Mouse (Mus musculus): ENCODE results near the gene Arhgap10. TPM values are rescaled to one million over a fixed set of nuclear protein-coding genes. Genes with fewer than 3 reads are reported as not detected.
A peak's percentile ranks its signal among the peaks of the same experiment; 100 is the strongest.

Arhgap10 gene
- total RNA-seq, 2 experiments from 2014 or later, result 37.6 to 40.7 TPM

DNA sequence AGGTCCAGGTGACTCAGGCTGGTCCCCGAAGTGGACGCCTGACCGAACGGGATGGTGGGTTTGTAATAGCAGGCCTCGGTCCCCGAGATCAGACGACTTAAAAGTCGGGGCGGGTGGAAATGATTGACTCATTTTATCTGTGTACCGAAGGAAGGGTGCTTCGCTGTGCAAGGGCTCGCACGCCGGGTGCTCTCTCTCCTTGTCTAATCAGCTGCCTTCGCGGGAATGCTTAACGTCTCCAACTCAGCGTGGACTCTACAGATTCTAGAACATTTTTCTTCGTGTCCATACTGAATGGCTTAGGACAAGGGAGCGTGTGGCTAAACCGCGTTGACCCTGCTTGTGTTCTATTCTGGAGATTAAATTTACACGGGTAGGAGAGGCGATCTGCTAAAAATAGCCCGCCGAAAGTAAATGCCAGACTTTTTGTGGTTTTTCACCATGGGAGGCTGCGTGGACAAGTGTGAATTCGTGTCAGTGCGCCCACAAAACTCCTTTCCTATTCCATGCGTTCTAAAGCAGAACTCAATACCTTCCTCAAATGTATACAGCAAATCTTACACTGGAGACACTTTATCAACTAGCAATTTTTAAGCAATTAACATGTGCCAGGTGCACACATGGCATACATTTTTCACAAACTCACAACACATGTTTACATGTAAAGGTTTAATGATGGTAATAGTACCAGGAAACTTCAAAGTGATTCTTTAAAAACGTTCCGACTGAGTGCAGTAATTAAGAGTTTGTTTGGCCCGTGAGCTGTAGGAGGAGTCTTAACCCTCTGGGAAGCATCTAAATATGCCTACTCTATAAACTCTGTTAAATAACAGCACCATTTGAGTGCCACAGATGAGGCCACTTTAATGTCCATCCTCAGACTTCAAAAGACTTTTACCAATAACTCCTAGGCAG is 705 bp upstream of the Arhgap10 start:
- DNase-seq (ENCODE audit: low spot score), result peak; percentile 47

DNA sequence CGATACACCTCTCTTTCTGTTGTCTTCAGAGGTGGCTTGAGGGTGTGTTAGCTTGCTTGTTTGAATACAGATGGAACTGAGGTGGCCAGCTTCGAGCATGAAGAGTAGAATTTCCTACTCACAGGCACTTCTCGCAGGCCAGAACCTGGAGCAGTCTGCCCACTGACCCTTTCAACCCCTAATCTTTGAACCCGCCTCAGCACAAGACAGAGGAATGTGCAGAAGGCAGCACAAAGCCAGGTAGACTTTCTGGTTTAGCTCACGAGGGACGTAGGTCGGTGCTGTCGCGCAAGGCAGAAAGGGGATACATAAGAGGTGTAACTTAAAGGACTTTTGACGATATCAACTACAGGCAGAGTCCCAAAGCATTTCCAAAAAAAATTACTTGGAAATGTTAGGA is 908 bp downstream of the Arhgap10 start:
- no peak for DNase-seq (ENCODE audit: low spot score)

DNA sequence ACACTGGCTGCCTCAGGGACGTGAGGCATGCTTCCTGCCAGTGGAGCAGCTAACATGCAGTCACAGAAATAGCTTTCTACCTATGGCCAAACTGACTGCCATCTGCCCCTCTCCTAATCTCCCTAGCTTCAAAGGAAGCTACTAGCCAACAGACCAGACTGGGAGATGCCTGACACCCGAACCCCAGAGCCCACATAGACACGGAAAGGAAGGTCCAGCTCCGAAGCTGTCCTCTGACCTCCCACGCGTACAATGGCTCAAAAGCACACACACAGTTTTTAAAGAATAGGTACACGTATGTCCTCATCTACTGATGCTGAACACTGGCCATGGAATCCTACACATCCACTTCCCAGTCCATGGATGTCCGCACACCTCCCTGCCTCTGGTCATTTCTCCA is 2.0 kb downstream of the Arhgap10 start:
- no peak for DNase-seq (ENCODE audit: low spot score)

DNA sequence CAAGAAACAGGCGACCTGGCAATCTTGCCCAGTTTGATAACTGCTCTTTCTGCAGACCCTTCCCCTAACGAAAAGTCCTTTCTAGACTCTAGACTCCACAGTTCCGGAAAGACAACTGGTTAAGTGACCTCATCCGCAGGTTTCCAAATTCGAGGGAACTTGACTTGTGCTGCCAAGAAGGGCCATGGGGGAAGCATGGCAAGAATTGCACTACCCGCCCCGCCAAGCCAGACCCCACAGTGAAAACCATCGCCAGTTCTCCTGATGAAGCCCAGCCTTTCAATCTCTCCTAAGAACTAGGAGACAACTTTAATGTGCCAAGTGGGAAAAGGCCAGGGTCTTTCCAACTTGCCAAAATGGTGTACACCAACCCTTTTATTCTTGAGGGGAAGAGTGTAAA is 2.6 kb downstream of the Arhgap10 start:
- no peak for DNase-seq (ENCODE audit: low spot score)

DNA sequence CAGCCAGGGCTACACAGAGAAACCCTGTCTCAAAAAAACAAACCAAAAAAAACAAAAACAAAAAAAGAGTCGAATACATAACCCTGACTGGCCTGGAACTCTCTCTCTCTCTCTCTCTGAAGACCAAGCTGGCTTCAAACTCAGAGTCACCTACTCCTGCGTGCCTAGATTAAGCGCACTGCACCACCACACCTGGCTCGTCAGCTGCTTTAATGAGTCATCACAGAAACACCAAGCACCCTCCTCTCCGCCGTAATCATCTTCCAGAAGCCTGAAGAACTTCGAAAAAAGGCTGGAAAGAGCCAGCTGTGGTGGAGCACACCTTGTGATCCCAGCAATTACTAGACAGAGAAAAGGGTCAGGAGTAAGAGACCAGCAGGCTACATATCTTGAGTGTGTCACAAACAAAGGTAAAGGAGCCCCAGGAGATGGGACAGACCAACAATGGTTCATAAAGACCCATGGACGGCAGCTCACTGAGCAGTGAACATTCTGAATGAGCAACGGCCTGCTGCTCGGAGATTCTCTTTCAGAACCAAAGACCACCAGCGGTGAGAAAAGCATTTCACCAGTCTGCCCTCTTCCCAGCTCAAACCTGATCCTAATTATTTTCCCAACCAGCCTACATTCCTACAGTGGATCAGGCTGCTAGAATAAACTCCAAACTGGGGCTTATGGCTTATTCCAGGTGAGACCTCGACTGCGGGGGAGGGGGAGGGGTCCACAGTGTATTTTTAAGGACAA is 5.8 kb downstream of the Arhgap10 start:
- no peak for DNase-seq (ENCODE audit: low spot score)

DNA sequence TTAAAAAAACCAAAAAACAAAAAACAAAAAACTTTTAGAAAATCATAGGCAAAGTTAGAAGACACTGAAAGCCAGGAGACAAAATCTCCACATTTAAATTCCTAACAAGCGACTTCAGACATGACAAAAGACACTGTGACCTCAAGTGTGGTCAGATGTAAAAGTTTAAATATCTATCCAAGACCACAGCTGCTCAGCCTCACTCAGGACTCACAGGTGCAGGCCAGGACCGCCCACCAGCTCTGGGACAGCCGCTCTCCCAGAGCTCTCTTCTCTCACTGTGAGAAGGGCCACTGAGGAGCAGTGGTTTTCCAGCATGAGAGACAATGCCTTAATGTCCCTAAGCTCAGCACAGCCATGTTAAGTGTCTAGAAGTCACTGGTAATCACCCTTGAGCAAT is 7.3 kb downstream of the Arhgap10 start:
- DNase-seq (ENCODE audit: low spot score), result no peak

DNA sequence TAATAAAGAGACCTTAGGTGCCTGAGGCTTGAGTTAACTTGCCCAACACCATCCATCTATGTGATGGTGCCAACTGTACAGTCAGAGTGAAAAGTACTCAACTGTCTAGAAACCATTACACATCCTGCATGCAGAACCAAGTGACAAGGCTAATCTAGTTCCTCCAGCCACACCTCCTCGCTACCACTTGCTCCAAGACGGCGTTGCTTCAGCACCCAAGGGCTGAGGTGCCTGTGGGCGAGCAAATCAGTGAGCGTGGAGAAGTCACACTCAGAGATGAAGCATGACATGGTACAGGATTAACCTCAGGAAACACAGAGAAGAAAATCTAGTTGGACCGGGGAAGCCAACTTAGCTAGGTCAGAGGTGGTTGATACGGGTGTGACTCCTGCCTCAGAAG is 8.7 kb downstream of the Arhgap10 start:
- no peak for DNase-seq (ENCODE audit: low spot score)

DNA sequence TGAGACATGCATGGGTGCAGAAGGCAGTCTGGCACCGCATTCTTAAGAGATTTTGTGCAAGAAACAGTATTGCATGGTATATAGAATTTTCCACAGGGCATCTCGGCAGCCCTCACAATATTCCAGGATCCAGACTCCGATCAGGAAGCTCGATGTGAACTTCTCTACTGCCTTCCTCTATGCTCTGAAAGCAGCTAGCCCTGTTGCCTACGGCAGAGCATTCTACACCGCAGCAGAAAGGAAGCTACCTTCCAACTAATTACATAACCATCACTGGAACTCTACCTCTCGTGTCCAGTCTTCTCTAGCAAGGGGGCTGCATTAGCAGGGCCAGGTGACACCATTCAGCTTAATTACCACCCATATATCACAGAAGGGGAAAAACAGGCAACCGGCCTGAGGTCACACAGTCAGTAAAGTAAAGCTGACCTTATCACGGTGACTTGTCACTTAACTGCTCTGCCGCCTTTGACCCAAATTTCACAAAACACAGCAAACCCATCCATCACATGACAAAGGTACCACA is 10.2 kb downstream of the Arhgap10 start:
- no peak for DNase-seq (ENCODE audit: low spot score)

DNA sequence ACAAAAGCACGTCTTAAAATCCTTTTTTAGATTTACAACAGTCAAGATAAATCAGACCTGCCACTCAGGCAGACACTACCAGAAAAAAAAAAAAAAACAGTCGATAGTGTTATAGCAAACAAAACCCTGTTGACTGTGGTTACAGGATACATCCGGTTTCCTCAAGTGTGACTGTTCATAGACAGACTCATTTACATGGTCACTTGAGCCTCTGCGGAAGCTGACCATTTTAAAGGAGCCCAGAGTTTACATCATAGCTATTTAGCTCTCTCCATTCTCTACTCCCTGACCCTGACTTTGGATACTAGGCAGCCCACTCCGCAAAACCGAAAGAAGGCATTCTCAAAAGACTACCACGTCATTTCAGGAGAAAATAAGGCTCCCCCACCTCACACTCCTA is 11.2 kb downstream of the Arhgap10 start:
- DNase-seq (ENCODE audit: low spot score), result no peak

DNA sequence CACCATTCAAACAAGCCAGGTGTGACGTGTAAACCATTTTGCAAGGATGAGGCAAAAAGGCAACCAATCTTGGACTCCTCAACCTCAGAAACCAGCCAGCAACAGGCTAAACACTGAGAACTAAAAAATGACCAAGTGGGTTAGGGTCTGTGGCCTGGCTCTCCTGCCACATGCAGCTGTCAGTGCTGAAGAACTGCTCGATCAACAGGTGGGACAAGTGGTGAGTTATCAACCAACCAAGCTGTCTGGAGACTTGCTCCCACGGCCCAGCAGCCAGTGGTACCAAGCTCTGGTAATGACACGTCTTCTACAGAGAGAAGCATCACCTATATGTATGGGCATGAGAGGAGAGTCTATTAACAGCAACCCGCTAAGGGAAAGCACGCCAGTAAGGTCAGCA is 15.2 kb downstream of the Arhgap10 start:
- DNase-seq (ENCODE audit: low spot score), result no peak

DNA sequence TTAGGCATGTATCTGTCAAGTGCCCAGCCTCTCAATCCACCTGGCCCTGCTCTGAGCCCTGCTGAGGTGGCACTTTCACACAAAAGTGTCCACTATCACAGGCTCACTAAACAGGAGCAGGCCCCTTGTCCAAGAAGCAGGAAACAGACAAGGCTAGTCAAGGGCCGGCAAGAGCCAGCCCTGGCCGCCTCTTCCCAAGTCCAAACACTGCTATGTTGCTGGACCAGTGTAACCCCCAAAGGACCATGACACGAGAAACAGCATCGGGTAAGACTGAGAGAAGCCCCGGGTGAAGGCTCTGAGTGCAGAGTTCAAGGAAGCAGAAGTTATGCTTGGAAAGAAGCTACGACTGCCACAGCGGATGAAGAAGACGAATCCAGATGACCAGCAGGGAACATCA is 16.6 kb downstream of the Arhgap10 start:
- no peak for DNase-seq (ENCODE audit: low spot score)

DNA sequence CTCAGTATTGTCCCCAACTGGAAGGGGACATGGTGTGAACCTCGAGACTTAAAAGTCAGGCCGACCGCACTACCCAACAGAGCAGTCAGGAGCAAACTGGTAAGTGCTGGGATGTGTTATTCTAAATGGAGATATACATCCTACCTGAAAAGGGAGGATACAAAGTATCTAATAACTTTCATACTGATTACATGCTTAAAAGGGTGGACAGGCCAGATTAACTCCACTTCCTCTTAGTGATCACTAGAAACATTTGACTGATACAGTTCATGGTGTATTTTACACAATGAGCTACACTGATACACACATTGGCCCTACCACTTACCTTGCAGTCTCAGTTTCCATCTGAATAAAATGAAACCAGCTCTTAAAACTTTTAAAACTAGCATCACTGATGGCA is 17.5 kb downstream of the Arhgap10 start:
- DNase-seq (ENCODE audit: low spot score), result no peak

DNA sequence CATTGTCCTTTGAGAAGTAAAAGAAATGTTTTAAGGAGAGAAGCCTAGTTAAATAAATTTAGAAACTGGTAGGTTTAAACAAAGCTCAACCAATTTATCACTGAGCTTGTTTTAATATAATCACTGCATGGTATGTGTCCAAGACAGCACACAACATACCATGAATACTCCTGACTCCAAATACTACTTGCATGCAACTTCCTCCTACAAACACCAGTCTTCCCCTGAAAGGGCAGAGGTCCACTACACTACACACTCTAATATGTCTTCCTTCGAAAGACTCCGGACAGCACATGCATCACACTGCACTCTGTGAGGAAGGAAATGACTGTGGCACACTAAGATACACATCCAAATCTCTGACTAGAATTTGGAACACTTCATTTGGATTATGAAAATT is 20.3 kb downstream of the Arhgap10 start:
- no peak for DNase-seq (ENCODE audit: low spot score)

DNA sequence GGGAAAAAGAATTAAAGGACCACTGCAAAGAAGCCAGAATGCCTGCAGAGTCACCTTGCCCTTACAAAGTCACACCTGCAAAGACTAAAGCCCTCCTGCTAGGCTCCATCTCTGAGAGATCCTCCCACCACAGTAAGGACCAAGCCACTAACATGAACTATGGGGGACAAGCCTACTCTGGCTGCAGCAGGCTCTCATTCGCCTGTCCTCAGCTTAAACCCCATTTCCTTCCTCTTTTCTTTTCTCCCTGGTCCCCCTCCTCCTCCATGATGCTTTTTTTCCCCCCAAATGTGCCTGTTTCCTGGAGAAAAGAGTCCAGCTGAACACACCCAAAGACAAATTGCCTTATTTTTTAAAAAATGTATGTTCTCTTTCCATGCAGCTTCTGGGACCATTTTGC is 21.5 kb downstream of the Arhgap10 start:
- DNase-seq (ENCODE audit: low spot score), result no peak

DNA sequence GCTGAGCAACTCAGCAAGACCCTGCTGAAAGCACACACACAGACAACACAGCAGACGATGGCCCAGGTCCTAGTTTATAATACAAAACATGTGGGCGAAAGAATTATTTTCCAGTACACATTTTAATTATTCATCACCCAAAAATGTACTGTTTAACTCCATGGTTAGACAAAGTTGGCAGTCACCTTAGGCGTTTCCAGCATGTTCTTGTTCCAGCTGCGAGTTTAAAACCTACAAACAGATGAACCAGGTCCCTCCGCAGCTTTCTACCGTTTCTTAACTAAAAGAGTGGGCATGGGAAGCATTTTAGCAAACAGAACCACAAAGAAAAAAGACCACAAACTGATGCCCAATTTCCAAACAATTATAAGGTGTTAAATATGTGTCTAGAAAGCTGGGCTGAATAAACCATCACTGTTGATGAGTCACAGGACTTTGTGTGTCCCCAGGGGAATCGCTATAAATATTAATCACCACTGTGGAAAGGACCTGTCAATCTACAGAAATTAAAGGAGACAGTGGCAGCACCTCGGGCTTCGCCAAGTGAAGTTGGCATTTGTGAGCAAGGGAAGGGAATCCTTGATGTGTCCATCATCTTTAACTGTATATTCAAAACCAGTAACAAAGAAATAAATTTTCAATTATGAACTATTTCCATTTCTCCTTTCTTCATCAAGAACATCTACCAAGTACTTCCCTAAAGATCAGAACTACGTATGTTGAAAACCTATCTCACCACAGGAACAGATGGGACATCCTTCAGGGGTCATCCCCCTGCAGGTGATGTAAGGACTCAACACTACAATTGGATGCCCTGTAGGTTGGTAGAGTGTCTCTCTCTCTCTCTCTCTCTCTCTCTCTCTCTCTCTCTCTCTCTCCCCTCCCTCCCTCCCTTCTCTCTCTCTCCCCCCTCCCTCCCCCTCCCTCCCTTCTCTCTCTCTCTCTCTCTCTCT is 23.1 kb downstream of the Arhgap10 start:
- no peak for DNase-seq (ENCODE audit: low spot score)

DNA sequence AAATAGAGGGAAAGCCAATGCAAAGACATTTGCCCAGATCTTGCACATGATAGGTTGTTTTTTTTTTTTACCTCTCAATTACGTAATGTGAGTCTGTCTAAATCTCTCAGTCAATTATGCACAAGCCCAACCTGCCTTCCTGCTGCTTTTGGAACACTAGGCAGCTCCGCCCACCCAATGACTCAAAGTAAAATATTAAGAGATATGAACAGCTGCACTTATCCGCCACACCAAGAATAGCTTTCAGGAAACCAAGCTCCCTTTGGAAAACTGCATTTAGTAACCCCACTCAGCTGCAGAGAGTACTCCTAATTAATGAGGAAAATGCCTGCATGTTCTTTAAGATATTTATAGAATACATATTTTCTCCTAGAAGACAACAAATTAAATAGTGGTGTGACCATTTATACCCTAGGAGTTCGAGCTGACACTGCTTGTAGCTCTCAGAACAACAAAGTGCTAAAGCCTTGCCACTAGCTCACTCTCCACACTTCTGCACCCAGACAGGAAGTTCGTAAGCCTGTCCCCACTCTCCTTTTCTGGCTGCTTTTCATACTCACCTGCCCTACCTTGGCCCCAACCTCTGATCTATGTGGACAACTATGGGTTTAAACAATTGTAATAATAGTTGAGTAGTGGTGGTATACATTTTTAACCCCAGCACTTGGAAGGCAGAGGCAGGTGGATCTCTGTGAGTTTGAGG is 25.2 kb downstream of the Arhgap10 start:
- DNase-seq (ENCODE audit: low spot score), result peak; percentile 81

DNA sequence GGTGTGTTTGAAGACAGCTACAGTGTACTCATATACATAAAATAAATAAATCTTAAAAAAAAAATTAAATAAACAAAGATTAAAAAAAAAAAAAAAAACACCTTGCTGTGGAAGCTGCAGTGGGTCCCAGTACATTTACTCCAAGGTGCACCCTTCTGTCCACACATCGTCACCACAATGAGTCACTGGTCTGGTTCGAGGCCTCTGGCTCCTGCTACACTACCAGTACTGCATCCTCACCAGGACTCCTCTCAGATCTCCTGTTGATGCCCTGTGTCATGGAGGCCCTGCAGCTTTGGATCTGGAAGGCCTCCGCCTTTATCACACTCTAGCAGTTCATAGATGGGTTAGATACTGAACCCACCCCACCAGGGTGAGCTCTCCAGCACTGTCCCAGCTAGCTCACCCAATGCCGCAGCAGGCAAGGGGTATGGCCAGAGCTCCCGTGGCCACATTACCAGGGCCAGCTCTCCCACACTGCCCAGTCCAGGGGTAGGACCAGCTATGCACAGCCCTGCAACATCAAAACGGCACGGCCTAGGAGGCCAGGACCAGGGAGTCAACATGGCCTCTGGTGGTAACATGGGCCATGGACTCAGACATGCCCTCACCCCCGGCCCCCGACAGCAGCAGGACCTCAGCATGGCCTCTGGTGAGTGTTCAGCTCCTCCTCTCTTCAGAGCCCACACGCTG is 26.4 kb downstream of the Arhgap10 start:
- no peak for DNase-seq (ENCODE audit: low spot score)

DNA sequence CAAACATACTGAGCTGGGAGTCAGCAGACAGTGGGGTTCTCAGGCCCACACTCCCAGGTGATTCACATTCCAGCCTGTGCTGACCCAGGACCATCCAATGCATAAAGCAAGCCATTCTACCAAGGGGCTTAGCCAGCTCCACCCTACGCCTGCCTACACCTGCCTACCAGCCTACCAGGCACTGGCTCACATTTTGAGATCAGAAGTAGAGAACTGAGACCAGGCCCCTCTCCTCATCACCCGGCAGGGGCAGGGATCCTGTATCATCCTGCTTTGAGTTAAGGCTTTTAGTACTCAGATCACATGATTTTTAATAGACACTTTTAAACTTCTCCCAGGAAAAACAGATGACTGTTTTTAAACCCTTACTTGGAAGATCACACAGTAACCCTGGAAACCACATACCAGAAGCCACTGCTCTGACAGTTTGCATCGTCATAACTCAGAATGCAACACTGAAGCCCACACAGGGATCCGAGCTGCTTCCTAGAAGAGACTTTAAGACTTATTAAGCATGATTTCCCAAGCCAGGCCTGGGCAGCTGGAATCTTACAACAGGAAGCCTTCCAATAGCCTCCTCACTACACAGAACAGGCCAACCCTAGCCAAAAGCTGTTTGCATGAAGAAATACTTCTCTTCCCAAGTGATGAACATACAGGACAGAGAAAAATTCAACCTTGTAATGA is 27.5 kb downstream of the Arhgap10 start:
- DNase-seq (ENCODE audit: low spot score), result peak; percentile 61

DNA sequence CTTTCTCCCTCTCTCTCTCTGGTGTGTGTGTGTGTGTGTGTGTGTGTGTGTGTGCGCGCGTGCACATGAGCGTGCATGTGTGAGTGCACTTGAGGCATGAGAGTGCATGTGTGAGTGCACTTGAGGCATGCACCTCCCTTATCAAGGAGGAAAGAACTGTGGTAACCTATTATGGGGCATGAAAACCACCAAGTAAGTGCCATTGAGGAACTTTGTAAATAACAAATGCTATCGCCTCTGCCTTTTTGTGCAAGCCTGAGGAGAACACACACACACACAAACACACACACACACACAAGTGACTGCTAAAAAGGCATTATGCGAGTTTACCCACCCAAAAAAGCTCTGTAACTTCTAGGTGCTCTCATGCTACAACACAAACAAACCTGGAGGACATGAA is 28.5 kb downstream of the Arhgap10 start:
- DNase-seq (ENCODE audit: low spot score), result no peak

DNA sequence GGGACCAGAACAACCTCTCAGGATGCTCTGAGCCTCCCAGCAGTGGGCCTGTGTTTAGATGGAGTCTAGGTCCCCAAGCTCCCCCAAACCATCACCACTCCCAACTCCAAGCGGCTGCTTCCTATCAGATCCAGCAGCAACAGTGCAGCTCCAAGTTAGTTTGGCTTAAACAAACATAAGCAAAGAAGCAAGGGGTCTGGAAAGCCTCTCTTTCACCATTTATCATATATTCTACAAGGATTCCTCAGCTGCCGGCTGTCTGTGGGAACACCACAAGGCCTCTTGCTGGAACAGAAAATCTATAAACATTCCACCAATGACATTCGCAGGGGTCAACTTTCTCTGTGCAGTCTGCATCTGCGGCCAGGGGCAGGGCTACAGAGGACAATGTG is 29.5 kb downstream of the Arhgap10 start:
- no peak for DNase-seq (ENCODE audit: low spot score)
